ENCODE assay signal across 20 mouse cellular contexts in genomic region chr7:98316568-98316967, GRCm38 (mm10). TPM values are rescaled to one million over a fixed set of nuclear protein-coding genes. Genes with fewer than 3 reads are reported as not detected.
DNase-seq lines count a peak whose midpoint lies in the region; TF ChIP-seq lines count a peak whose summit lies in the region.
"Had no signal": no experiment of that assay in that cellular context is flagged by ENCODE, and none has a peak within 500 bp of the region (broad histone marks: within the 10 kb centered on the region; RNA-seq: fewer than 3 reads in every experiment).

No protein-coding gene starts in this region.

- H3ac ChIP-seq in C2C12 (ENCODE audit: control insufficient read depth, insufficient read length, low read depth) = no peak overlapping the region

- peak; percentile 73 for DNase-seq in adrenal gland, adult 2 months
- DNase-seq in adrenal gland, postnatal 4 days (ENCODE audit: low spot score in 2 of 2) = no peak
- peak; percentile 64 to 73 for DNase-seq in lung, adult 18-20 months
- DNase-seq in lung, postnatal 14 days = no peak
- peak; percentile 47 to 64 for DNase-seq in adrenal gland, postnatal 36 days
- DNase-seq in cerebellum, postnatal 36 days = no peak
- DNase-seq in layer of hippocampus, postnatal 10 days (ENCODE audit: low spot score in 2 of 2) = no peak
- DNase-seq: cerebellum, adult 18-20 months; cerebellum, postnatal 14 days; gastrocnemius, postnatal 36 days; lung, adult 2 months; retina, postnatal 1 day; thymus, adult 18-20 months; thymus, postnatal 36 days had no signal

- no peaks in the 10 kb centered on the region for H3K27me3 ChIP-seq in C2C12 (ENCODE audit: control insufficient read depth, insufficient read depth, insufficient read length)
- H3K27me3 ChIP-seq: embryonic facial prominence, embryonic 12.5 days; forebrain, embryonic 12.5 days; stomach, embryonic 15.5 days had no signal

- H3K4me3 ChIP-seq in C2C12 (ENCODE audit: insufficient read depth, poor library complexity, severe bottlenecking) = no peak overlapping the region
- H3K4me3 ChIP-seq: embryonic facial prominence, embryonic 12.5 days; forebrain, embryonic 12.5 days; midbrain, embryonic 10.5 days; stomach, embryonic 15.5 days had no signal

- H3K79me3 ChIP-seq in C2C12 (ENCODE audit: low read depth) = no peaks in the 10 kb centered on the region

- H3K79me2 ChIP-seq in C2C12 (ENCODE audit: control insufficient read depth, insufficient read depth) = no peaks in the 10 kb centered on the region

- H3K36me3 ChIP-seq in C2C12 (ENCODE audit: control insufficient read depth, insufficient read depth) = no peaks in the 10 kb centered on the region
- H3K36me3 ChIP-seq: embryonic facial prominence, embryonic 12.5 days; forebrain, embryonic 12.5 days; midbrain, embryonic 10.5 days; stomach, embryonic 15.5 days had no signal

- no peak for TF ChIP-seq CTCF in C2C12 (IDR thresholded peaks at IDR 0.05; ENCODE audit: control insufficient read depth, insufficient read depth, insufficient read length)

TF ChIP-seq in C2C12, 6 proteins besides CTCF, POLR2A, EP300 and RAD21:
- TF ChIP-seq CEBPB (IDR thresholded peaks at IDR 0.05; ENCODE audit: low read depth) = peak; percentile 97
- TF ChIP-seq MYOG (IDR thresholded peaks at IDR 0.05; ENCODE audit: control insufficient read depth, extremely low read depth, insufficient read length) = no peak
- TF ChIP-seq FOSL1 (IDR thresholded peaks at IDR 0.05; ENCODE audit: insufficient read depth, low read length, poor library complexity, severe bottlenecking) = no peak

RNA-seq across cellular contexts. Expression of gene Acer3, which starts 4.4 kb away (rescaled TPM):
- total RNA-seq in adrenal gland, adult 2 months (2021) = 10 to 100 TPM; 10.7 to 22.0 TPM
- 1.2 and 1.3 TPM in 2 replicates for polyA plus RNA-seq in adrenal gland, adult 2 months (2012; rRNA removed)
- 10 to 100 TPM; 20.3 to 24.2 TPM for total RNA-seq in adrenal gland, postnatal 4 days (2021)
- 7.6 TPM for polyA plus RNA-seq in C2C12 (2012; fragmentation: generic; extraction: Trizol)
- total RNA-seq in adrenal gland, postnatal 36 days (2021) = 10 to 100 TPM; 12.9 to 17.3 TPM
- total RNA-seq in layer of hippocampus, postnatal 10 days (2021) = 10 to 100 TPM; 14.7 to 17.8 TPM

RNA-seq across cellular contexts. Expression of gene Tsku, which starts 44.6 kb away (rescaled TPM):
- 10 to 100 TPM; 22.4 to 41.5 TPM for total RNA-seq in adrenal gland, adult 2 months (2021)
- 52.3 and 58.9 TPM in 2 replicates for polyA plus RNA-seq in adrenal gland, adult 2 months (2012; rRNA removed)
- 10 to 100 TPM; 10.3 to 12.1 TPM for total RNA-seq in adrenal gland, postnatal 4 days (2021)
- 9.6 TPM for polyA plus RNA-seq in C2C12 (2012; fragmentation: generic; extraction: Trizol)
- 10 to 100 TPM; 19.8 to 23.4 TPM for total RNA-seq in adrenal gland, postnatal 36 days (2021)
- total RNA-seq in layer of hippocampus, postnatal 10 days (2021) = 1 to 10 TPM; 6.3 to 7.1 TPM
- total RNA-seq: hematopoietic stem cell, adult 5-6 weeks had no signal

Comparison
In these comparisons a context has a peak if more than half of its experiments do, and no peak if none do; other contexts are left out.
1. DNase-seq: peak in adrenal gland, adult 2 months (single experiment), lung, adult 18-20 months (2 of 2) and adrenal gland, postnatal 36 days (2 of 2); none in adrenal gland, postnatal 4 days (0 of 2), lung, postnatal 14 days (single experiment), cerebellum, postnatal 36 days (0 of 2) and layer of hippocampus, postnatal 10 days (0 of 2).